7 mouse cellular contexts compared by ENCODE assay signal in genomic region chr7:45460377-45460776, GRCm38 (mm10). TPM values are rescaled to one million over a fixed set of nuclear protein-coding genes. Genes with fewer than 3 reads are reported as not detected.
DNase-seq lines count a peak whose midpoint lies in the region; ATAC-seq and TF ChIP-seq lines count a peak whose summit lies in the region.

No protein-coding gene starts in this region.

- no peak overlapping the region for H3K4me3 ChIP-seq in spleen, adult 2 months (ENCODE audit: extremely low read depth, insufficient read depth, insufficient read length)
- H3K4me3 ChIP-seq in forebrain, embryonic 13.5 days = peak overlapping the region; percentile 92
- H3K4me3 ChIP-seq in kidney, embryonic 15.5 days (replicated peaks) = peak overlapping the region; percentile 68
- peak overlapping the region; percentile 74; the same call in 1 of the 2 replicates for H3K4me3 ChIP-seq in midbrain, postnatal 0 days (ENCODE audit: low read depth, low read length)

- no peaks in the 10 kb centered on the region for H3K9me3 ChIP-seq in forebrain, embryonic 13.5 days (replicated peaks)
- no peaks in the 10 kb centered on the region for H3K9me3 ChIP-seq in kidney, embryonic 15.5 days (replicated peaks)
- H3K9me3 ChIP-seq in midbrain, postnatal 0 days (ENCODE audit: low read length) = no peaks in the 10 kb centered on the region

- TF ChIP-seq POLR2A in spleen, adult 2 months (IDR thresholded peaks at IDR 0.05; ENCODE audit: low read depth, low read length) = no peak

- H3K36me3 ChIP-seq in spleen, adult 2 months (ENCODE audit: control insufficient read depth, insufficient read depth, low read length) = peaks cover 34% of the 10 kb centered on the region
- peaks cover 70% of the 10 kb centered on the region for H3K36me3 ChIP-seq in forebrain, embryonic 13.5 days (ENCODE audit: poor library complexity, severe bottlenecking)
- peaks cover 62% of the 10 kb centered on the region for H3K36me3 ChIP-seq in kidney, embryonic 15.5 days
- H3K36me3 ChIP-seq in midbrain, postnatal 0 days (ENCODE audit: insufficient read depth, low read length) = peaks cover 32% of the 10 kb centered on the region

- no peak for ATAC-seq in forebrain, embryonic 13.5 days
- ATAC-seq in kidney, embryonic 15.5 days (replicated peaks; ENCODE audit: low FRiP score) = no peak
- no peak; the same call in 1 of the 2 replicates for ATAC-seq in midbrain, postnatal 0 days (ENCODE audit: low FRiP score)

- no peaks in the 10 kb centered on the region for H3K27me3 ChIP-seq in spleen, adult 2 months (ENCODE audit: control insufficient read depth, insufficient read depth, low read length)
- no peaks in the 10 kb centered on the region for H3K27me3 ChIP-seq in forebrain, embryonic 13.5 days
- no peaks in the 10 kb centered on the region for H3K27me3 ChIP-seq in kidney, embryonic 15.5 days
- no peaks in the 10 kb centered on the region for H3K27me3 ChIP-seq in midbrain, postnatal 0 days (ENCODE audit: insufficient read depth, low read length)

- TF ChIP-seq CTCF in spleen, adult 2 months (IDR thresholded peaks at IDR 0.05; ENCODE audit: extremely low read depth, insufficient read depth, insufficient read length, insufficient replicate concordance) = no peak
- no peak for TF ChIP-seq CTCF in midbrain, postnatal 0 days (IDR thresholded peaks at IDR 0.05)

- H3K27ac ChIP-seq in spleen, adult 2 months (ENCODE audit: insufficient read depth, low read length) = peak overlapping the region; percentile 79
- H3K27ac ChIP-seq in forebrain, embryonic 13.5 days = peak overlapping the region; percentile 79
- peak overlapping the region; percentile 94 for H3K27ac ChIP-seq in kidney, embryonic 15.5 days
- H3K27ac ChIP-seq in midbrain, postnatal 0 days (ENCODE audit: low read depth, low read length) = peak overlapping the region; percentile 82

- 60% methylated on average over 7 of the region's 7 CpGs for WGBS in spleen, adult 2 months
- WGBS in forebrain, embryonic 13.5 days = 80% methylated on average over 7 of the region's 7 CpGs
- WGBS in kidney, embryonic 15.5 days = 65% methylated on average over 7 of the region's 7 CpGs
- WGBS in midbrain, postnatal 0 days = 70% methylated on average over 7 of the region's 7 CpGs

- peak overlapping the region; percentile 59 for H3K4me2 ChIP-seq in forebrain, embryonic 13.5 days
- H3K4me2 ChIP-seq in kidney, embryonic 15.5 days = peak overlapping the region; percentile 60
- H3K4me2 ChIP-seq in midbrain, postnatal 0 days (ENCODE audit: low read depth, low read length, poor library complexity, severe bottlenecking) = peak overlapping the region; percentile 47

- DNase-seq in spleen, adult 2 months (ENCODE audit: low read depth in 1 of 2, low spot score in 2 of 2) = no peak
- DNase-seq in spleen, adult 18-20 months = no peak
- no peak for DNase-seq in midbrain, postnatal 0 days (ENCODE audit: low spot score)
- DNase-seq in urinary bladder, postnatal 25 days (ENCODE audit: low spot score) = no peak
- no peak for DNase-seq in frontal cortex, postnatal 10 days (ENCODE audit: low spot score in 2 of 2)

- H3K9ac ChIP-seq in forebrain, embryonic 13.5 days = peak overlapping the region; percentile 51; the same call in 1 of the 2 replicates
- peak overlapping the region; percentile 39; the same call in 1 of the 2 replicates for H3K9ac ChIP-seq in kidney, embryonic 15.5 days
- no peak overlapping the region for H3K9ac ChIP-seq in midbrain, postnatal 0 days (replicated peaks; ENCODE audit: low read length, poor library complexity, severe bottlenecking)

- peaks cover 6% of the 10 kb centered on the region; the same call in 1 of the 2 replicates for H3K4me1 ChIP-seq in spleen, adult 2 months (ENCODE audit: control insufficient read depth, insufficient read depth, insufficient read length)
- H3K4me1 ChIP-seq in forebrain, embryonic 13.5 days = peaks cover 44% of the 10 kb centered on the region
- H3K4me1 ChIP-seq in kidney, embryonic 15.5 days = peaks cover 47% of the 10 kb centered on the region
- H3K4me1 ChIP-seq in midbrain, postnatal 0 days (ENCODE audit: insufficient read depth, low read length) = peaks cover 12% of the 10 kb centered on the region

RNA-seq across cellular contexts. Expression of gene Ftl1, which starts 0.7 kb away (rescaled TPM):
- polyA plus RNA-seq in spleen, adult 2 months (2012; rRNA removed) = 2,804 and 3,579 TPM in 2 replicates
- polyA plus RNA-seq in forebrain, embryonic 13.5 days (2015; fragmentation: Nextera tagmentation; extraction: Ambion mirVana) = 6,730 and 6,791 TPM in 2 replicates
- 4,509 and 4,690 TPM in 2 replicates for polyA plus RNA-seq in kidney, embryonic 15.5 days (2015; fragmentation: Nextera tagmentation; extraction: Ambion mirVana)
- total RNA-seq in midbrain, postnatal 0 days (2014; rRNA removed) = 2,165 and 2,428 TPM in 2 replicates
- polyA plus RNA-seq in midbrain, postnatal 0 days (2015; fragmentation: Nextera tagmentation; extraction: Ambion mirVana) = 4,797 and 5,109 TPM in 2 replicates

RNA-seq across cellular contexts. Expression of gene Bax, which starts 6.3 kb away (rescaled TPM):
- 129 and 163 TPM in 2 replicates for polyA plus RNA-seq in spleen, adult 2 months (2012; rRNA removed)
- polyA plus RNA-seq in forebrain, embryonic 13.5 days (2015; fragmentation: Nextera tagmentation; extraction: Ambion mirVana) = 243 and 272 TPM in 2 replicates
- 184 and 195 TPM in 2 replicates for polyA plus RNA-seq in kidney, embryonic 15.5 days (2015; fragmentation: Nextera tagmentation; extraction: Ambion mirVana)
- 119 and 144 TPM in 2 replicates for total RNA-seq in midbrain, postnatal 0 days (2014; rRNA removed)
- polyA plus RNA-seq in midbrain, postnatal 0 days (2015; fragmentation: Nextera tagmentation; extraction: Ambion mirVana) = 254 and 258 TPM in 2 replicates

RNA-seq across cellular contexts. Expression of gene Tulp2, which starts 21.3 kb away (rescaled TPM):
- polyA plus RNA-seq in spleen, adult 2 months (2012; rRNA removed) = 0.04 and 0.49 TPM in 2 replicates
- polyA plus RNA-seq in forebrain, embryonic 13.5 days (2015; fragmentation: Nextera tagmentation; extraction: Ambion mirVana) = 0.11 and 0.22 TPM in 2 replicates
- 1.0 and 1.1 TPM in 2 replicates for polyA plus RNA-seq in kidney, embryonic 15.5 days (2015; fragmentation: Nextera tagmentation; extraction: Ambion mirVana)
- not detected in 2 replicates for total RNA-seq in midbrain, postnatal 0 days (2014; rRNA removed)
- 0.37 and 0.67 TPM in 2 replicates for polyA plus RNA-seq in midbrain, postnatal 0 days (2015; fragmentation: Nextera tagmentation; extraction: Ambion mirVana)

RNA-seq across cellular contexts. Expression of gene Ruvbl2, which starts 22.5 kb away (rescaled TPM):
- polyA plus RNA-seq in spleen, adult 2 months (2012; rRNA removed) = 55.3 and 56.0 TPM in 2 replicates
- 153 and 173 TPM in 2 replicates for polyA plus RNA-seq in forebrain, embryonic 13.5 days (2015; fragmentation: Nextera tagmentation; extraction: Ambion mirVana)
- polyA plus RNA-seq in kidney, embryonic 15.5 days (2015; fragmentation: Nextera tagmentation; extraction: Ambion mirVana) = 165 and 167 TPM in 2 replicates
- 129 and 146 TPM in 2 replicates for total RNA-seq in midbrain, postnatal 0 days (2014; rRNA removed)
- polyA plus RNA-seq in midbrain, postnatal 0 days (2015; fragmentation: Nextera tagmentation; extraction: Ambion mirVana) = 80.5 and 90.8 TPM in 2 replicates

RNA-seq across cellular contexts. Expression of gene Gys1, which starts 25.7 kb away (rescaled TPM):
- polyA plus RNA-seq in spleen, adult 2 months (2012; rRNA removed) = 12.4 and 14.4 TPM in 2 replicates
- polyA plus RNA-seq in forebrain, embryonic 13.5 days (2015; fragmentation: Nextera tagmentation; extraction: Ambion mirVana) = 20.9 and 23.0 TPM in 2 replicates
- 37.6 and 40.8 TPM in 2 replicates for polyA plus RNA-seq in kidney, embryonic 15.5 days (2015; fragmentation: Nextera tagmentation; extraction: Ambion mirVana)
- 11.5 and 19.7 TPM in 2 replicates for total RNA-seq in midbrain, postnatal 0 days (2014; rRNA removed)
- 12.0 and 12.2 TPM in 2 replicates for polyA plus RNA-seq in midbrain, postnatal 0 days (2015; fragmentation: Nextera tagmentation; extraction: Ambion mirVana)
